Mouse (Mus musculus): ENCODE measurements around the gene Rcan1.

Gene Rcan1

GRCm38 (mm10) chr16:92348941-92349340, 121.7 kb downstream of the Rcan1 start:
- DNase-seq (ENCODE audit: low read depth): no peak

- no peak for DNase-seq (ENCODE audit: low read depth)
These were observed 124.3 kb downstream of the Rcan1 start for GRCm38 (mm10) chr16:92346297-92346916.

- no peak for DNase-seq (ENCODE audit: low read depth)
These were observed 125.5 kb downstream of the Rcan1 start for GRCm38 (mm10) chr16:92345177-92345576.

Data from c-Kit-positive CD71-positive TER-119-negative erythroid progenitor cells, embryonic 14.5 days (primary cell).